Mouse (Mus musculus) cerebellum, adult (tissue): ENCODE measurements around the gene Tfeb.

Experiments used
- ATAC-seq: cut with Nextera tagmentation; 2 replicates; pipeline ENCODE4 v1.9.2; 2017; ENCODE audit warnings: mild to moderate bottlenecking, moderate library complexity, mixed read lengths; ENCODE audit not compliant: insufficient number of reproducible peaks, low FRiP score, low TSS enrichment

Tfeb gene

GRCm38 (mm10) chr17:47710036-47710435, 26.8 kb upstream of the Tfeb start:
- ATAC-seq: no peak

GRCm38 (mm10) chr17:47711883-47712282, 24.9 kb upstream of the Tfeb start:
- ATAC-seq: no peak

GRCm38 (mm10) chr17:47712889-47713571, 23.8 kb upstream of the Tfeb start:
- no peak for ATAC-seq

- ATAC-seq: no peak
Measured at GRCm38 (mm10) chr17:47715037-47715436, 21.8 kb upstream of the Tfeb start.

- no peak for ATAC-seq
Measured at GRCm38 (mm10) chr17:47721183-47721582, 15.6 kb upstream of the Tfeb start.

GRCm38 (mm10) chr17:47726566-47726965, 10.3 kb upstream of the Tfeb start, which contains the start of gene Pgc:
TSS of gene Pgc (plus strand) at chr17:47726842.
- ATAC-seq: no peak

- ATAC-seq: no peak
Measured at GRCm38 (mm10) chr17:47730633-47731575, 5.9 kb upstream of the Tfeb start.

- no peak for ATAC-seq
Measured at GRCm38 (mm10) chr17:47735553-47736100, 1.2 kb upstream of the Tfeb start.

- ATAC-seq: peak; percentile 74
Measured at GRCm38 (mm10) chr17:47737271-47738065, 638 bp downstream of the Tfeb start.

- peak; percentile 17 for ATAC-seq
Measured at GRCm38 (mm10) chr17:47738066-47738878, 1.4 kb downstream of the Tfeb start.

GRCm38 (mm10) chr17:47738879-47739798, 2.3 kb downstream of the Tfeb start:
- ATAC-seq: no peak

GRCm38 (mm10) chr17:47740186-47740585, 3.4 kb downstream of the Tfeb start:
- no peak for ATAC-seq

- ATAC-seq: no peak
Measured at GRCm38 (mm10) chr17:47742991-47743734, 6.3 kb downstream of the Tfeb start.

GRCm38 (mm10) chr17:47744086-47744485, 7.3 kb downstream of the Tfeb start:
- no peak for ATAC-seq

- no peak for ATAC-seq
Measured at GRCm38 (mm10) chr17:47744746-47745368, 8.0 kb downstream of the Tfeb start.

GRCm38 (mm10) chr17:47748791-47749553, 12.1 kb downstream of the Tfeb start:
- ATAC-seq: no peak

- ATAC-seq: no peak
Measured at GRCm38 (mm10) chr17:47749626-47750025, 12.8 kb downstream of the Tfeb start.
